Mouse (Mus musculus): ENCODE measurements around the gene Catsperg2.
"Not testable (repeated sequence)": the region's sequence is repeated elsewhere in the genome, so short reads cannot be mapped to it uniquely, and the experiment has no call there.

Catsperg2 gene

GRCm38 (mm10) chr7:29726860-29727259 lies at the start of gene Catsperg2:
Catsperg2 (minus strand) TSS chr7:29727032.
- not testable (repeated sequence) for DNase-seq

- no peak for DNase-seq
Observed at GRCm38 (mm10) chr7:29776568-29776967, 49.7 kb upstream of the Catsperg2 start.

GRCm38 (mm10) chr7:29774371-29774770 lies 47.5 kb upstream of the Catsperg2 start:
- DNase-seq, result no peak

- DNase-seq, result no peak
Observed at GRCm38 (mm10) chr7:29773503-29773902, 46.7 kb upstream of the Catsperg2 start.

GRCm38 (mm10) chr7:29768980-29769379 lies 42.1 kb upstream of the Catsperg2 start:
- no peak for DNase-seq

GRCm38 (mm10) chr7:29768090-29768900 lies 41.5 kb upstream of the Catsperg2 start, which contains the start of gene Zfp84:
Zfp84 (plus strand) TSS chr7:29768552.
- peak; percentile 93 to 95 for DNase-seq

GRCm38 (mm10) chr7:29767058-29767686 lies 40.3 kb upstream of the Catsperg2 start:
- peak; percentile 85 to 86 for DNase-seq

- DNase-seq, result no peak
Observed at GRCm38 (mm10) chr7:29764702-29765101, 37.9 kb upstream of the Catsperg2 start.

- DNase-seq, result no peak
Observed at GRCm38 (mm10) chr7:29760476-29760875, 33.6 kb upstream of the Catsperg2 start.

GRCm38 (mm10) chr7:29742258-29742657 lies 15.4 kb upstream of the Catsperg2 start:
- DNase-seq, result no peak

- no peak for DNase-seq
Observed at GRCm38 (mm10) chr7:29728055-29728454, 1.2 kb upstream of the Catsperg2 start.

- DNase-seq, result not testable (repeated sequence)
Observed at GRCm38 (mm10) chr7:29725461-29726142, 1.2 kb downstream of the Catsperg2 start.

GRCm38 (mm10) chr7:29708891-29709290 lies 17.9 kb downstream of the Catsperg2 start:
- DNase-seq, result not testable (repeated sequence)

- not testable (repeated sequence) for DNase-seq
Observed at GRCm38 (mm10) chr7:29695231-29695630, 31.6 kb downstream of the Catsperg2 start.

GRCm38 (mm10) chr7:29681868-29682267 lies 45.0 kb downstream of the Catsperg2 start:
- DNase-seq, result no peak
